Mouse (Mus musculus) MEL (cell line): ENCODE data around the gene Gmip. TPM values are rescaled to one million over a fixed set of nuclear protein-coding genes. Genes with fewer than 3 reads are reported as not detected.

Experiments
- DNase-seq: peaks from one replicate; pipeline ENCODE4 v3.0.0; 2011; ENCODE audit warnings: low read depth, low spot score
- H3K27ac ChIP-seq: 2 replicates; pipeline ENCODE4 v1.5.1; 2012; ENCODE audit warnings: low read depth, mild to moderate bottlenecking, control low read depth, low read length, moderate library complexity; ENCODE audit not compliant: control insufficient read depth
- H3K27me3 ChIP-seq, 2 experiments: fragments of 150-350 bp in 1 of 2; sonication (generic) in 1 of 2; 2 replicates each; pipeline ENCODE4 v1.6.1; 2012; ENCODE audit warnings: low read length in 2 of 2, mild to moderate bottlenecking in 2 of 2, improper control_type of control experiment in 1 of 2, moderate library complexity in 1 of 2; ENCODE audit not compliant: insufficient read depth in 2 of 2, control insufficient read depth in 1 of 2
- H3K36me3 ChIP-seq, 2 experiments: 2 replicates each; pipeline ENCODE4 v1.6.1; 2012 to 2014; ENCODE audit warnings: low read length in 2 of 2, improper control_type of control experiment in 1 of 2, inconsistent platforms in 1 of 2, mild to moderate bottlenecking in 1 of 2; ENCODE audit not compliant: insufficient read depth in 2 of 2, control insufficient read depth in 1 of 2
- H3K4me1 ChIP-seq, 2 experiments: fragments of 150-350 bp in 1 of 2; sonication (generic) in 1 of 2; 2 replicates each; pipeline ENCODE4 v1.6.1; 2012; ENCODE audit warnings: low read length in 2 of 2, improper control_type of control experiment in 1 of 2, mild to moderate bottlenecking in 1 of 2; ENCODE audit not compliant: insufficient read depth in 2 of 2, control insufficient read depth in 1 of 2
- H3K4me3 ChIP-seq, 2 experiments: fragments of 150-350 bp in 1 of 2; sonication (generic) in 1 of 2; 2 replicates each; pipeline ENCODE4 v1.5.1; 2012; ENCODE audit warnings: low read depth in 2 of 2, low read length in 2 of 2, mild to moderate bottlenecking in 2 of 2, moderate library complexity in 2 of 2, control low read depth in 1 of 2, improper control_type of control experiment in 1 of 2; ENCODE audit not compliant: control insufficient read depth in 1 of 2, insufficient read depth in 1 of 2
- H3K79me2 ChIP-seq: 2 replicates; pipeline ENCODE4 v1.6.1; 2012; ENCODE audit warnings: mild to moderate bottlenecking, low read length, moderate library complexity; ENCODE audit not compliant: control insufficient read depth, poor library complexity, insufficient read depth
- H3K9ac ChIP-seq: 2 replicates; pipeline ENCODE4 v1.6.1; 2012; ENCODE audit warnings: low read depth, mild to moderate bottlenecking, control low read depth, low read length, moderate library complexity; ENCODE audit not compliant: control insufficient read depth, poor library complexity, severe bottlenecking
- H3K9me3 ChIP-seq: fragments of 150-350 bp; sonication (generic); replicated peaks from 2 replicates; pipeline ENCODE4 v1.6.1; 2012; ENCODE audit warnings: mild to moderate bottlenecking, low read length, improper control_type of control experiment, moderate library complexity; ENCODE audit not compliant: insufficient read depth
- CTCF ChIP-seq, 3 experiments: IDR thresholded peaks in 2 of 3; conservative IDR thresholded peaks in 1 of 3; 2 replicates each; pipeline ENCODE4 v1.5.1; 2011 to 2012; ENCODE audit warnings: low read length in 3 of 3, low read depth in 2 of 3, mild to moderate bottlenecking in 2 of 3, improper control_type of control experiment in 1 of 3, inconsistent platforms in 1 of 3, mixed read lengths in 1 of 3, moderate library complexity in 1 of 3; ENCODE audit not compliant: control insufficient read depth in 1 of 3, insufficient read depth in 1 of 3, poor library complexity in 1 of 3, severe bottlenecking in 1 of 3
- ELF1 ChIP-seq: IDR thresholded peaks from 2 replicates; pipeline ENCODE4 v1.6.1; 2014; ENCODE audit warnings: low read depth, mild to moderate bottlenecking, inconsistent platforms, low read length, improper control_type of control experiment, moderate library complexity
- GABPA ChIP-seq: IDR thresholded peaks from 2 replicates; pipeline ENCODE4 v1.6.1; 2012; ENCODE audit warnings: low read depth, mild to moderate bottlenecking, inconsistent platforms, low read length, improper control_type of control experiment, moderate library complexity
- HCFC1 ChIP-seq: IDR thresholded peaks from 2 replicates; pipeline ENCODE4 v1.6.1; 2012; ENCODE audit warnings: low read depth, mild to moderate bottlenecking, inconsistent platforms, low read length, improper control_type of control experiment, moderate library complexity
- KAT2A ChIP-seq: conservative IDR thresholded peaks from 2 replicates; pipeline ENCODE4 v1.6.1; 2012; ENCODE audit warnings: low read depth, low read length, improper control_type of control experiment, inconsistent platforms
- MAX ChIP-seq: IDR thresholded peaks from 2 replicates; pipeline ENCODE4 v1.6.1; 2011; ENCODE audit warnings: low read length, improper control_type of control experiment
- MAZ ChIP-seq: IDR thresholded peaks from 2 replicates; pipeline ENCODE4 v1.6.1; 2012; ENCODE audit warnings: low read depth, mild to moderate bottlenecking, inconsistent platforms, low read length, improper control_type of control experiment
- MEF2A ChIP-seq: IDR thresholded peaks from 2 replicates; pipeline ENCODE4 v1.6.1; 2014; ENCODE audit warnings: low read depth, mild to moderate bottlenecking, inconsistent platforms, low read length, improper control_type of control experiment; ENCODE audit not compliant: poor library complexity, insufficient replicate concordance, severe bottlenecking; ENCODE audit errors: extremely low read depth
- MYC ChIP-seq: IDR thresholded peaks from 2 replicates; pipeline ENCODE4 v1.6.1; 2011; ENCODE audit warnings: low read depth, mild to moderate bottlenecking, low read length, improper control_type of control experiment, moderate library complexity
- RCOR1 ChIP-seq: IDR thresholded peaks from 2 replicates; pipeline ENCODE4 v1.6.1; 2012; ENCODE audit warnings: low read depth, mild to moderate bottlenecking, inconsistent platforms, low read length, improper control_type of control experiment
- TAL1 ChIP-seq: IDR thresholded peaks from 2 replicates; pipeline ENCODE4 v1.6.1; 2012; ENCODE audit warnings: mild to moderate bottlenecking, inconsistent platforms, low read length, moderate library complexity, mixed read lengths
- TCF12 ChIP-seq: IDR thresholded peaks from 2 replicates; pipeline ENCODE4 v1.6.1; 2014; ENCODE audit warnings: low read depth, mild to moderate bottlenecking, inconsistent platforms, low read length, improper control_type of control experiment, moderate library complexity
- polyA plus RNA-seq, 2 experiments: library from polyadenylated mRNA; stranded (reverse) in 1 of 2; unstranded in 1 of 2; fragments of >175 nt in 1 of 2; fragments of >200 nt in 1 of 2; gene quantifications; 2 replicates each; pipeline versions ENCODE4 v1.2.1 to v1.2.4; 2012; ENCODE audit warnings: low replicate concordance in 2 of 2, low read depth in 1 of 2; ENCODE audit not compliant: insufficient read length in 2 of 2, insufficient read depth in 1 of 2, missing spikeins in 1 of 2
- total RNA-seq: library from RNA; depleted of rRNA; stranded (reverse); fragments of 300-350 nt; gene quantifications from 2 replicates; pipeline ENCODE4 v1.2.3, GENCODE M21; 2012; rRNA removed

Gmip gene
- total and polyA plus RNA-seq, 3 experiments, result 21.8 to 52.4 TPM; not detected in 1

DNA sequence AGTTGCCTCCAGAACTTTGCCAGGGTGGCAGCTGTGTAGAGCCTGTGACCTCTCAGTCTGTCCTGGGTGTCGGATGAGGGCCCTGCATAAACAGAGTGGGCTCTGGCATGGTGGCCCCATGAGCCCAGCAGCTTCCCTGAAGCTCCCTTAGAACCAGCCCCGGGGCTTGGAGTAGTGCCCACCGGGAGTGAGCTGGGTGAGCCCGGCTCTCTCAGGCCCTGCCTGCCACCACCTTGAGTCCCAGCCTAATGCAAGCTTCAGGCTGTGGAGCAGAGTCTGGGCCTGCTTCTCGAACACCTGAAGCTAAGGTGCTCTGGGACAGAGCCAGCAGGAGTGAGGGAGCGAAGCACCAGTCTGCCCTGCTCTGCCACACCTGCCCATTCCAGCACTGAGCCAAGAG is 62.4 kb downstream of the Gmip start:
- Histone ChIP-seq H3K79me2 (no peaks in the 10 kb centered on the region), H3K4me3 (no peak overlapping the region), H3K9ac (no peak overlapping the region), H3K27me3 (no peaks in the 10 kb centered on the region), H3K27ac (no peak overlapping the region), H3K36me3 (no peaks in the 10 kb centered on the region), H3K4me1 (peaks cover 0 to 5% of the 10 kb centered on the region in 2 experiments; a peak in 2 of 4 replicates), H3K9me3 (no peaks in the 10 kb centered on the region)
- DNase-seq, result no peak
- no peak for TF ChIP-seq HCFC1
- TF ChIP-seq MYC, result no peak
- no peak for TF ChIP-seq KAT2A
- TF ChIP-seq MAZ, result no peak
- TF ChIP-seq RCOR1, result no peak
- TF ChIP-seq TAL1, result no peak
- no peak for TF ChIP-seq ELF1
- TF ChIP-seq TCF12, result no peak
- TF ChIP-seq GABPA, result no peak
- TF ChIP-seq MAX, result no peak
- TF ChIP-seq CTCF (IDR thresholded peaks at IDR 0.05 in 2 of 3, conservative IDR thresholded peaks at IDR 0.05 in 1 of 3; ENCODE audit: control insufficient read depth in 1 of 3, insufficient read depth in 1 of 3, low read depth in 2 of 3, low read length in 3 of 3, poor library complexity in 1 of 3, severe bottlenecking in 1 of 3), result no peak
- no peak for TF ChIP-seq MEF2A

Other genes starting within 250 kb of the Gmip start
- gene Zfp868, start 183.1 kb upstream of the Gmip start, total RNA-seq, result 11.5 and 12.7 TPM in 2 replicates
- 10 to 100 TPM in 1 of 2 experiments, not detected in 1; 11.3 TPM for gene Zfp868, start 183.1 kb upstream of the Gmip start, polyA plus RNA-seq
- 0.58 and 0.78 TPM in 2 replicates for gene Zfp964, start 154.2 kb upstream of the Gmip start, total RNA-seq
- gene Zfp964, start 154.2 kb upstream of the Gmip start, polyA plus RNA-seq, result under 1 TPM in 1 of 2 experiments, not detected in 1; 0.52 TPM
- gene Zfp869, start 98.0 kb upstream of the Gmip start, total RNA-seq, result 15.7 and 17.9 TPM in 2 replicates
- 10 to 100 TPM in 1 of 2 experiments, not detected in 1; 13.0 TPM for gene Zfp869, start 98.0 kb upstream of the Gmip start, polyA plus RNA-seq
- 0.46 and 0.65 TPM in 2 replicates for gene Zfp963, start 58.7 kb upstream of the Gmip start, total RNA-seq
- gene Zfp963, start 58.7 kb upstream of the Gmip start, polyA plus RNA-seq, result under 1 TPM in 1 of 2 experiments, not detected in 1; 0.95 TPM
- 0.46 TPM in 1 of 2 replicates, not detected in the other for gene Gm20422, start 33.8 kb upstream of the Gmip start, total RNA-seq
- gene Gm20422, start 33.8 kb upstream of the Gmip start, polyA plus RNA-seq, result not detected
- gene Atp13a1, start 17.5 kb upstream of the Gmip start, total RNA-seq, result 50.9 and 52.4 TPM in 2 replicates
- 10 to 100 TPM in 1 of 2 experiments, not detected in 1; 83.7 TPM for gene Atp13a1, start 17.5 kb upstream of the Gmip start, polyA plus RNA-seq
- gene Zfp866, start 17.5 kb upstream of the Gmip start, total RNA-seq, result 10.5 and 12.3 TPM in 2 replicates
- 10 to 100 TPM in 1 of 2 experiments, not detected in 1; 11.7 TPM for gene Zfp866, start 17.5 kb upstream of the Gmip start, polyA plus RNA-seq
- gene Lpar2, start 13.8 kb downstream of the Gmip start, total RNA-seq, result 0.77 and 0.85 TPM in 2 replicates
- 1 to 10 TPM in 1 of 2 experiments, not detected in 1; 2.8 TPM for gene Lpar2, start 13.8 kb downstream of the Gmip start, polyA plus RNA-seq
- 7.2 and 9.3 TPM in 2 replicates for gene Pbx4, start 23.8 kb downstream of the Gmip start, total RNA-seq
- gene Pbx4, start 23.8 kb downstream of the Gmip start, polyA plus RNA-seq, result 10 to 100 TPM in 1 of 2 experiments, not detected in 1; 15.6 TPM
- gene Cilp2, start 79.0 kb downstream of the Gmip start, total RNA-seq, result 0.04 TPM in 1 of 2 replicates, not detected in the other
- gene Cilp2, start 79.0 kb downstream of the Gmip start, polyA plus RNA-seq, result under 1 TPM in 1 of 2 experiments, not detected in 1; 0.03 TPM
- 2.1 and 3.4 TPM in 2 replicates for gene Tssk6, start 93.5 kb downstream of the Gmip start, total RNA-seq
- 1 to 10 TPM in 1 of 2 experiments, not detected in 1; 3.8 TPM for gene Tssk6, start 93.5 kb downstream of the Gmip start, polyA plus RNA-seq
- 114 and 122 TPM in 2 replicates for gene Ndufa13, start 93.9 kb downstream of the Gmip start, total RNA-seq
- gene Ndufa13, start 93.9 kb downstream of the Gmip start, polyA plus RNA-seq, result 10 to 100 TPM in 1 of 2 experiments, not detected in 1; 97.7 TPM
- gene Yjefn3, start 94.0 kb downstream of the Gmip start, total RNA-seq, result 1.2 and 8.2 TPM in 2 replicates
- 1 to 10 TPM in 1 of 2 experiments, not detected in 1; 5.3 TPM for gene Yjefn3, start 94.0 kb downstream of the Gmip start, polyA plus RNA-seq
- gene Gatad2a, start 187.7 kb downstream of the Gmip start, total RNA-seq, result 101 and 111 TPM in 2 replicates
- 100 to 1,000 TPM in 1 of 2 experiments, 10 to 100 TPM in 1; 38.0 to 129 TPM for gene Gatad2a, start 187.7 kb downstream of the Gmip start, polyA plus RNA-seq
- 39.0 and 39.2 TPM in 2 replicates for gene Mau2, start 234.1 kb downstream of the Gmip start, total RNA-seq
- gene Mau2, start 234.1 kb downstream of the Gmip start, polyA plus RNA-seq, result 10 to 100 TPM in 1 of 2 experiments, not detected in 1; 43.4 TPM
- gene Sugp1, start 234.1 kb downstream of the Gmip start, total RNA-seq, result 27.1 and 29.9 TPM in 2 replicates
- gene Sugp1, start 234.1 kb downstream of the Gmip start, polyA plus RNA-seq, result 10 to 100 TPM in 1 of 2 experiments, not detected in 1; 45.5 TPM